Mouse (Mus musculus) hindbrain, embryonic 11.5 days (tissue): ENCODE results near the gene Siae. TPM values are rescaled to one million over a fixed set of nuclear protein-coding genes. Genes with fewer than 3 reads are reported as not detected.

Experiments
- ATAC-seq: fragments of 200-750 bp; cut with Nextera tagmentation; 2 replicates; pipeline ENCODE4 v1.8.0; 2017; ENCODE audit warnings: mild to moderate bottlenecking, moderate TSS enrichment, moderate library complexity; ENCODE audit not compliant: low FRiP score
- DNase-seq: peaks from one replicate; pipeline ENCODE4 v3.0.0-alpha.2; 2015; ENCODE audit warnings: low spot score
- H3K27ac ChIP-seq: fragments of 300-500 bp; sonication (generic); 2 replicates; pipeline ENCODE4 v1.5.1; 2014; ENCODE audit warnings: mild to moderate bottlenecking, low read depth, low read length
- H3K27me3 ChIP-seq: fragments of 300-500 bp; sonication (generic); 2 replicates; pipeline ENCODE4 v1.6.1; 2014; ENCODE audit warnings: mild to moderate bottlenecking, low read length, moderate library complexity, mixed read lengths; ENCODE audit not compliant: control insufficient read depth, insufficient read depth
- H3K36me3 ChIP-seq: fragments of 300-500 bp; sonication (generic); 2 replicates; pipeline ENCODE4 v1.6.1; 2014; ENCODE audit warnings: mild to moderate bottlenecking, low read length, moderate library complexity, mixed read lengths; ENCODE audit not compliant: control insufficient read depth, insufficient read depth
- H3K4me1 ChIP-seq: fragments of 300-500 bp; sonication (generic); replicated peaks from 2 replicates; pipeline ENCODE4 v1.6.1; 2014; ENCODE audit warnings: low read length, mixed read lengths; ENCODE audit not compliant: control insufficient read depth, insufficient read depth
- H3K4me2 ChIP-seq: fragments of 300-500 bp; sonication (generic); replicated peaks from 2 replicates; pipeline ENCODE4 v1.6.1; 2014; ENCODE audit warnings: mild to moderate bottlenecking, low read depth, low read length
- H3K4me3 ChIP-seq: fragments of 300-500 bp; sonication (generic); 2 replicates; pipeline ENCODE4 v1.5.1; 2014; ENCODE audit warnings: low read depth, low read length
- H3K9ac ChIP-seq: fragments of 300-500 bp; sonication (generic); 2 replicates; pipeline ENCODE4 v1.6.1; 2014; ENCODE audit warnings: low read depth, low read length
- H3K9me3 ChIP-seq: fragments of 300-500 bp; sonication (generic); 2 replicates; pipeline ENCODE4 v1.6.1; 2016; ENCODE audit warnings: low read length; ENCODE audit not compliant: control insufficient read depth
- WGBS: fragments of 180-500 bp; shearing (Covaris S2); extraction: QIAGEN DNeasy Blood & Tissue Kit; methylation state at CpG from one replicate; pipeline ENCODE4 v1.1.7; 2014; 5-methylcytosine and 5-hydroxymethylcytosine counted together
- polyA plus RNA-seq: library from polyadenylated mRNA; unstranded; fragments of >200 nt; fragmentation: Nextera tagmentation; extraction: Ambion mirVana; gene quantifications from 2 replicates; pipeline ENCODE4 v1.2.1, GENCODE M21; 2014

The Siae gene
- polyA plus RNA-seq, 1 experiment from 2014 or later, result 7.8 TPM

DNA sequence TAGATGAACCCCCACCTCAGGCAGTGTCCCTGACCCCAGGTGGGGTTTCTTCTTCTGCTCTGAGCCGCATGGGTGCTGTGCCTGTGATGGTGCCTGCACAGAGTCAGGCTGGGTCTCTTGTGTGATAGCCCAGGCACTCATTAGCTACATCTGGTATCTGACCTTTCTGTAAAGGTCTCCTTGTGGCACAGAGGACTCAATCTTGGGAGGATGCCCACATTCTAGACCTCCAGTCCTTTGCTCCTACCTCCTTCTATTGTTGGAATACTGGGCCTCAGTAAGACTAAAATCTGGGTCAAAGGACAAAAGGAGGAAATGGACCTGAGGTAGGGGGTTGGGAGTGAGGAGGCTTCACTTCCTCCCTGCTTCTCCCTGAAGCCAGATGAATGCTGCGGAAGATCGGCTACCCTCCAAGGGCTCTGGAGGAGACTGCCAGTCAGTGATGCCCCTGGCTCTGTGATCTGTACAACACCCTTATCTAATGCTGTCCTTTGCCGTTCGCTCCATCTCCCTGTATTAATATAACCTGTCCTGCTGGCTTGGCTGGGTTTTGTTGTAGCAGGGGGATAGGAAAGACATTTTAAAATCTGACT lies 17.7 kb upstream of the Siae start:
- Histone ChIP-seq H3K4me2 (no peak overlapping the region), H3K36me3 (no peaks in the 10 kb centered on the region), H3K9ac (no peak overlapping the region), H3K27ac (no peak overlapping the region), H3K4me1 (no peaks in the 10 kb centered on the region), H3K4me3 (no peak overlapping the region), H3K27me3 (0 out of 2 replicates have a peak, but pooled peaks cover 4% of the 10 kb centered on the region), H3K9me3 (no peaks in the 10 kb centered on the region)
- DNase-seq, result no peak
- WGBS, result 68% methylated on average over 5 of the region's 5 CpGs
- no peak for ATAC-seq

DNA sequence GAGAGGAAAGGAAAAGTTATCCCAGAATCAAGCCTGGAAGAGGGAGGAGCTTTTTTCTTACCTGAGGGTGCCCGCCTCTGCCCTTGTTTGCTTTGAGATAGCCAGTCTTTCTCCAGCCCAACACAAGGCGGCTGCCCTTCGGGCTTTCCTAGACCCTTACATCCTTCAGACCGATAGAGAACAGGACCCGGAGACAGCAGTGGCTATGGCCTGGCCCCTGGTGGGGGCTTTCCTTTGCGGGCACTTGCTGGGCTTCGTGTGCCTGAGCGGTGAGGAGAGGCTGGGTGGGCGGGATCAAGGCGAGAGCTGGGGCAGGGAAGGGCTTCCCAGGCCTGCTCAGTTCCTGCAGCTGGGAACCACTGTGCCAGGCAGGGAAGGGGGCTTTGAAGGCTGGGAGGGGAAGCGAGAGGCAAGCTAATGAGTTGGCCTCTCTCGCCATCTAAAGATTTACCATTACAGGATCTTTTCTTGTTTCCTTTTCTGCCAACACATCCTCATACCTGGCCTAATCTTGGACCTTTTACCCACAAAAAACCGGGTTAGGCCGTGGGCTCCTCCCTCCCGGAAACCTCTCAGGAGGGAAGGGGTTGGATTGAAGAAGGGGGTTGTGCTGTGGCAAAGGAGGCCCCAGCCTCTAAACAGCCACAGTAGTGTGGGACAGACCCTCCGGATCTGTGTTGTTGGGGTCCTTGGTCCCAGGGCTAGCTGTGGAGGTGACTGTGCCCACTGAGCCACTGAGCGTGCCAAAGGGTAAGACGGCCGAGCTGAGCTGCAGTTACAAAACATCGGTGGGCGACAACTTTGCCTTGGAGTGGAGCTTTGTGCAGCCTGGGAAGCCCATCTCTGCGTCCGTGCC lies 16.1 kb upstream of the Siae start, which contains the start of gene Vsig2:
Gene Vsig2 (plus strand): TSS at position 86 of the 856 bp plus-strand sequence.
- Histone ChIP-seq H3K9ac (no peak within 1 kb of the TSS), H3K4me3 (no peak within 1 kb of the TSS), H3K4me2 (no peak within 1 kb of the TSS), H3K36me3 (no peaks in the 10 kb centered on the region), H3K9me3 (no peaks in the 10 kb centered on the region), H3K27ac (no peak within 1 kb of the TSS), H3K4me1 (no peaks in the 10 kb centered on the region), H3K27me3 (peaks cover 7% of the 10 kb centered on the region; the same call in 1 of the 2 replicates)
- DNase-seq (no peak), ATAC-seq (no peak)
- 48% methylated on average over 23 of the region's 23 CpGs for WGBS

DNA sequence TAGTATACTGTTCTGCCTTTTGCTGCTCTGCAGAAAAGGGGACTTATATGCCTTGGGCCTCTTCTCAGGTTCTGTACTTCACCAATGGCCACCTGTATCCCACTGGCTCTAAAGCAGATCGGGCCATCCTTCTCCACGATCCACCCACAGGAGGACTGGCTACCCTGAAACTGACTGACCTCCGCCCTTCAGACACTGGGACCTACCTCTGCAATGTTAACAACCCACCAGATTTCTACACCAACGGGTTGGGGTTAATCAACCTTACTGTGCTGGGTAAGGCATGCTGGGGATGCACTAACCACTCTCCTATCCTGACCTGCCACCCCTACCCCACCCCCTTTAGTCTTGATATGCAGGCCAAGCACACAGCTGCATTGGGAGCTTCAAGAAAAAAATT lies 15.3 kb upstream of the Siae start:
- WGBS, result 81% methylated on average over 4 of the region's 4 CpGs
- Histone ChIP-seq H3K4me1 (0 out of 2 replicates have a peak, but pooled peaks cover 2% of the 10 kb centered on the region), H3K9me3 (no peaks in the 10 kb centered on the region), H3K4me2 (no peak overlapping the region), H3K27me3 (peaks cover 13% of the 10 kb centered on the region), H3K27ac (no peak overlapping the region), H3K9ac (no peak overlapping the region), H3K36me3 (no peaks in the 10 kb centered on the region), H3K4me3 (no peak overlapping the region)
- DNase-seq, result no peak
- ATAC-seq, result no peak

DNA sequence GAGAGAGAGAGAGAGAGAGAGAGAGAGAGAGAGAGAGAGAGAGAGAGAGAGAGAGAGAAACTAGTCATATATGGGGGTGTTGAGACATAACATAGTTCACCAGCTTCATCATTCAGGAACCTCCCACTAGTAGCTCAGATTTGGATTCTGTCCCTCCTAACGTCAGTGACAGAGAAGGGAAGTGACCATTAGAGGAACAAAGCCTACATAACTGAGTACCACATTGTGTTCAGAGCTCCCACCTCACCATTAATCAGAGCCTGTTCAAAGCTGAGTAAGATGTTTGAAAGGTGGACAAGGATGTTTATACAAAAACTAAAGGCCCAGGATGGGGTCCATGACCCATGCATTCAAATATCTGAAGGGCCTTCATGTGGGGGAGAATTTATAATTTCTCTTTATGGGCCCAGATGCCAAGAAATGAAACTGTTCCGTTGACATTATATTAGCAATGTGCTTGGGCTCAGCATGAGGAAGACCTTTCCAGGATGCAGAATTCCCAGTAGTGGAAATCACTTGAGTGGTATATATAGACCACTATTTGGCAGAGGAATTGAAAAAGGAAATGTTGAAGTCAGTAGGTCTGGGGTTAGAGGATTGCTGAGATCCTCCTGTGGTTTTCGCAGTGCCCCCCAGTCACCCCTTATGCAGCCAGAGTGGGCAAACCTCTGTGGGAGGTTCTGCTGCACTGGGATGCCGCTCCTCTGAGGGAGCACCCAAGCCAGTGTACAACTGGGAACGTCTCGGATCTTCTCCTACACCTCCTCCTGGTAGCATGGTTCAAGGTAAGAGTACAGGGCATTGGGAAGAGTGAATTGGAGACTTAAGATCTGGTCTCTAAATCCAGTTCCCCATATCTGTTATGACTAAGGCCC lies 14.6 kb upstream of the Siae start:
- ATAC-seq, result no peak
- 87% methylated on average over 6 of the region's 6 CpGs for WGBS
- H3K27me3 ChIP-seq, result peaks cover 20% of the 10 kb centered on the region

DNA sequence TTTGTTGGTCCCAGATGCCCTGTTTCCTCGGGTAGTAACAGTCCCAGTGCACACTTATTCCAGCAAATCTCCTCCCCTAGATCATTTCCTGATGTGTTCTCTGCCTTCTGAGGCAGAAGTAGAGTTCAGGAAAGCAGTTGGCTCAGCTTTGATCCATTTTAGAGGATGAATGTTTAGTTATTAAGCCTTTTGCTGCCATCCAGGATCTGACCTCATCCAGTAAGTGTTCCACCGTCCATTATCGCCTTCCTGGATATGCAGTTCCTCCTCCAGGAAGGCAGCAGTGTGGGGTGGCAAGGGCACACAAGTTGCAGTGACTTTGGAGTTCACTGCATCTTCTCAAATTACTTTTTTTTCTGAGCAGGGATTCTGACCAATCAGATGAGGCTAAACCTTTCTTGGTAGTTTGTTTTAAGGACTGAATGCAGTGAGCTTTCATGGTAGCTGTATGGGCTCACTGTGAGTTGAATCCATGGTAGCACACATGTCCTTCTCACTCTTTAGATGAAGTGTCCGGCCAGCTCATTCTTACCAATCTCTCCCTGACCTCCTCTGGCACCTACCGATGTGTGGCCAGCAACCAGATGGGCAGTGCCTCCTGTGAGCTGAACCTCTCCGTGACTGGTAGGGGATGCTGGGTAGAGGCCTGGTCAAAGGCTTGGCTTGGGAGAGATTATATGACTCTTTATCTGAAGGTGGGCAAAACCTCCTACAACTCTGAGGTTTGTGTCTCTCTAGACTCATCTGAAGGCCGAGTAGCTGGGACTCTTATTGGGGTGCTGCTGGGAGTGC lies 13.5 kb upstream of the Siae start:
- Histone ChIP-seq H3K36me3 (no peaks in the 10 kb centered on the region), H3K9me3 (no peaks in the 10 kb centered on the region), H3K9ac (no peak overlapping the region), H3K4me2 (no peak overlapping the region), H3K27me3 (peaks cover 28% of the 10 kb centered on the region), H3K4me3 (no peak overlapping the region), H3K4me1 (0 out of 2 replicates have a peak, but pooled peaks cover 4% of the 10 kb centered on the region), H3K27ac (no peak overlapping the region)
- no peak for DNase-seq
- no peak for ATAC-seq
- 72% methylated on average over 7 of the region's 7 CpGs for WGBS

More for the DNA sequence above, 14.6 kb upstream of the Siae start:
- Histone ChIP-seq H3K36me3 (no peaks in the 10 kb centered on the region), H3K9ac (no peak overlapping the region), H3K4me2 (no peak overlapping the region), H3K4me1 (0 out of 2 replicates have a peak, but pooled peaks cover 4% of the 10 kb centered on the region), H3K27ac (no peak overlapping the region), H3K9me3 (no peaks in the 10 kb centered on the region), H3K4me3 (no peak overlapping the region)
- no peak for DNase-seq

DNA sequence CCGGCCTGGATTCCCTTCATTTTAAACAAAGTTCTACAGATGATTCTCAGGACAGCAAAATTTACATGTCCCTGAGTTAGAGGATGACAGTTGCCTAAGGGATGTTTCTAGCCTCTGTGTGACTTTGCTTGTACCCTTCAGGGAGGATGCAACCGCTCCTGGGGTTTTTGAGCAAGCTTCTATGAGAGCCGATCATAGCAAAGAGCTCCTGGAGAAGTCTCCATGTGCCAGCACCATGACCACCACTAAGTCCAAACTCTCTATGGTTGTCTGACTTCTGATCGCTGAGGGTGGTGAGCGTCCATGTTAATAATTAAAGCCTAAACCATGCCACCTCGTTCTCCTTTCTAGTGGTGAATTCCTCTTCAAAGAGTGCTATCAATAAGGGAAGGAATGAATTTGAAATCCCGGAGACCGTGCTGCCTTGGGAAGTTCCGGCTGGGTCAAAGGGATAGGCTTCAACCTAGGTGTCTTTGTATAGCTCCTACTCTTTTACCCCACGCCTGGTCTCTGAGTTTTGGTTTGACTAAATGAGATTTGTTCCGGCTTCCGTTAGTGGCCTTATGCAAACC lies 11.5 kb upstream of the Siae start:
- no peak overlapping the region; the same call in 1 of the 2 replicates for H3K4me3 ChIP-seq
- H3K9ac ChIP-seq, result no peak overlapping the region
- H3K9me3 ChIP-seq, result no peaks in the 10 kb centered on the region
- DNase-seq, result no peak
- peaks cover 32% of the 10 kb centered on the region for H3K27me3 ChIP-seq
- 25% methylated on average over 12 of the region's 12 CpGs for WGBS
- H3K36me3 ChIP-seq, result no peaks in the 10 kb centered on the region
- peak overlapping the region; percentile 36 for H3K4me2 ChIP-seq
- H3K4me1 ChIP-seq, result 0 out of 2 replicates have a peak, but pooled peaks cover 4% of the 10 kb centered on the region
- no peak overlapping the region for H3K27ac ChIP-seq
- no peak for ATAC-seq

DNA sequence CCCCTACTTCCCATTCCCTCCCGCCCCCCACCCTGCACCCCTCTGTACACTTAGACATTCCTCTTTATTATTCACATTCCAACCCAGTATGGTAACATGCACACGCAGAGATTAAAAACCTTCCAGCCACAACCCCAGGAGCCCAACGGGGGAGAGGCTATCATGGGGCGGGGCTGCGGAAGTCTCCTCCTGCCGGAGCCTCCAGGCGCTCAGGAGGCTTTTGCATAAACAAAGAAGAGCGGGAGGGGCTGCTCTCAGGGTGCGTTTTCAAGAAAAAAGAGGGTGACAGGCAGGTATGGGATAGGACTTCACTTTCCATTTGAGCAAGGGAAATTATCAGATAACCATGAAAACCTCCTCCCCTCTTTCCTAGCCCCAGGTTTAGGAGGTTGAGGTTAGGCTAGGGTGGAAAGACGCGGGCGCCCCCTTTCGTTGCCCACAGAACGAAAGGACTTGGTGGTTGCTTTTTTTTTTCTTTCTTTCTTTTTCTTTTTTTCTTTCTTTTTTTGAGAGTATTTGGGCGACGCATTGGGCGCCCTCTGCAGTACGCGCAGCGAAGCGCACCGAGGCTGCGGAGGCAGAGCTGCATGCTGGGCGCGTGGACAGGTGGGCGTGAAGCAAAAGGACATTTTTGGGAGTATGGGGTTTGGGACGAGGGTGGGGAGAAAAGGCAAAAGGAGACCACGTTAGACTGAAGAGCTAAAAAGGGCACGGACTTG lies 10.9 kb upstream of the Siae start:
- H3K27me3 ChIP-seq, result peaks cover 35% of the 10 kb centered on the region
- under 1% methylated on average over 29 of the region's 29 CpGs for WGBS
- H3K9me3 ChIP-seq, result no peaks in the 10 kb centered on the region
- ATAC-seq (peak; percentile 68), DNase-seq (peak; percentile 77)
- H3K4me3 ChIP-seq, result peak overlapping the region; percentile 16
- H3K4me1 ChIP-seq, result 0 out of 2 replicates have a peak, but pooled peaks cover 4% of the 10 kb centered on the region
- H3K36me3 ChIP-seq, result no peaks in the 10 kb centered on the region
- peak overlapping the region; percentile 36 for H3K4me2 ChIP-seq
- H3K9ac ChIP-seq, result no peak overlapping the region
- no peak overlapping the region for H3K27ac ChIP-seq
